Mouse (Mus musculus) common myeloid progenitor, adult 5-6 weeks (primary cell): Measurements from ENCODE around the gene Serpina3a. TPM values are rescaled to one million over a fixed set of nuclear protein-coding genes. Genes with fewer than 3 reads are reported as not detected.
"Not testable (repeated sequence)": the region's sequence is repeated elsewhere in the genome, so short reads cannot be mapped to it uniquely, and the experiment has no call there.

Experiments used
- ATAC-seq: replicated peaks from 2 replicates; pipeline ENCODE4 v1.8.0; 2016; ENCODE audit warnings: low read depth, mild to moderate bottlenecking, moderate TSS enrichment, inconsistent platforms; ENCODE audit not compliant: poor library complexity, severe bottlenecking
- total RNA-seq: library from RNA; stranded (forward); fragments of 200-1000, 187-1606 nt; gene quantifications from 2 replicates; pipeline ENCODE4 v1.2.3, GENCODE M21; 2017

The Serpina3a gene
- total RNA-seq = not detected in 2 replicates

DNA sequence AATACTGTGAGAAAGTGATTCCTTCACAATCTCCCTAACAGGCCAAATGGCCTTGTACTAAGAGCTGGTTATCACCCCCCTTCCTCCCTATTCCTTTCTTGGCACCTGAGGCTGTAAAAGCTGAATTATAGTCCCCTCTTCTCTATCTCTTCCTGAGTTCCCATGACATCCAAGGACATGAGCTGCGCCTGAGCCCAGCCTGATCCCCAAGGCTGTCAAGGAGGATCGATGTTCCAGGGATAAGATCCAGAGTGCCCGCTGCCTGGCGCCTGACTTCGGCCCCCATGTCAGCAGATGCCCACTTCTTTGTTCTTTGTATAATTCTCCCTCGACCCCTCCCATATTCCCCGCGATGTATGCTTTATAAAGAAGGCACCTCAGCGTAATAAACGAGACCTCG, at the start of gene Serpina3a:
Gene Serpina3a (plus strand): TSS at position 392 of the 400 bp plus-strand sequence.
- not testable (repeated sequence) for ATAC-seq

DNA sequence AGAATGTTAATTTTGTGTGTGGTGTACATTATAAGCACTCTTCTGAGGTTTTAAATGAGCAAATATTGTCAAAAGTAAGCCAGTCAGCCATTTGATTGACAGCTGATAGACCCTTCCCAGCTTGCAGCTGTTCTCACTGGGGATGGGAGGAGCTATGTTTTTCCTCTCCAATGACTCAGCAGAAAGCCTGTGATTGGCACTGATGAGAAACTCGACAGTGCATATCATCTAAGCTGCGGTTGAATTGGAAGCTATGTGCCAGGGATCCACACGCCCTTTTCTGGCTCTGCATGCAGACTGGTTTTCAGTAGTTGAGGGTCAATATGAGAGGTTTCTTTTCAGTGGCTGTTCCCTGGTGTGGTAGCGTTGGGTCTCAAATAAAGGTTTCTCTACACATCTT, 48.0 kb upstream of the Serpina3a start:
- no peak for ATAC-seq

- ATAC-seq = no peak
Measured at GRCm38 (mm10) chr12:104064996-104065395, 47.5 kb upstream of the Serpina3a start.

- ATAC-seq = peak; percentile 58
Measured at GRCm38 (mm10) chr12:104066241-104066640, 46.3 kb upstream of the Serpina3a start.

DNA sequence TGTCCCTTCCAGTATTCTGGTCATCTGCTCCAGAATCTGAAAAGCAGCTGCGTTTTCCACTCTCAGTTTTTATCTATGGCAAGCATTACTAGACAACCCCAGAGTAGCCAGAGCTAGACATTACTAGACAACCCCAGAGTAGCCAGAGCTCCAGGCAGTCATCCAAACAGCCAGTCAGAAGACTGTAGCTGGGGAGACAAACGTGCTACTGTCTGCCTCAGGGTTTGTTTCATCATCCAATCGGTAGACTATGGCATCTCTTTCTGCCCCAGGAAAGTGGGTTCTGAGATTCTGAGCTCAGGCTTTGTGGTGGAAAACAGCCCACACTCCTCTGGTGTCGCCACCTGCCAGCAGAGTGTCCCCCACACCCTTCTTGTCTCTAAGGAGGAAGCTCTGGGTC, 45.0 kb upstream of the Serpina3a start:
- ATAC-seq = peak; percentile 81

GRCm38 (mm10) chr12:104069620-104070019, 42.9 kb upstream of the Serpina3a start:
- peak; percentile 63 for ATAC-seq

- ATAC-seq = no peak
Measured at GRCm38 (mm10) chr12:104071708-104072107, 40.8 kb upstream of the Serpina3a start.

DNA sequence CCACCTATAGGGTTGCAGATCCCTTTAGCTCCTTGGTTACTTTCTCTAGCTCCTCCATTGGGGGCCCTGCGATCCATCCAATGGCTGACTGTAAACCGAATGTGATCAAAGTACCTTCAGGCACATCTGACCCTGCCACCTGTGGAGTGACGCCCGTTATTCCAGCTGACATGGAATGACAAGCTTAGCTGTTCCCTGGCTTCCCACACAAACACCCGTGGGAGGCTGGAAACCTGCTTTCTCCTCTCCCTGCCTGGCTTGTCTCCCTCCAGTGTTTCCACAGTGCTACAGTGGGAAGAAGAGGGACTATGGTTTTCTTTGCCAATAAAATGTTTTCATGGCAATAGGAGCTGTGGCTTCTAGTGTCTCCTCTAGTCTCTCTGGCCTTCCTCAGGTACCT, 40.2 kb upstream of the Serpina3a start:
- ATAC-seq = no peak

DNA sequence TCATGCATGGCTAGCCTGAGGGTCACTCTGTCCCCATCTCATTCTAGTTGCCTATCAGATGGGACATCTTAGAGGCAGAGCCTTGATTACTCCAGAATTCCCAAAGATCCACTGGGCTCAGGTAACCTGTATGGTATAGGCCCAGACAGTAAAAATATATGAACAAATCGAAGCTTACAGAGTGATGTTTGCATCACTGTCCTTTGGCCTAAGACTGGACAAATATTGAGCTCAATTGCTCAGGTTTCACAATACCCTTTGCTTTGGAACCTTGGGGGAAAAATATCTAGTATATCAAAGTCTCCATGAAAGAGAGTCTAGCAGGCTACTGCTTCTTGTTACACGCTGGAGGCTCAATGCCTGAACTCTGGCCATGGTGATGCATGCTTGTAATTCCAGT, 22.4 kb upstream of the Serpina3a start:
- no peak for ATAC-seq

GRCm38 (mm10) chr12:104091303-104091702, 21.2 kb upstream of the Serpina3a start:
- no peak for ATAC-seq

GRCm38 (mm10) chr12:104100768-104101167, 11.8 kb upstream of the Serpina3a start, which contains the start of gene Serpina5:
Gene Serpina5, plus strand, starts transcription at chr12:104101113.
- ATAC-seq = no peak

DNA sequence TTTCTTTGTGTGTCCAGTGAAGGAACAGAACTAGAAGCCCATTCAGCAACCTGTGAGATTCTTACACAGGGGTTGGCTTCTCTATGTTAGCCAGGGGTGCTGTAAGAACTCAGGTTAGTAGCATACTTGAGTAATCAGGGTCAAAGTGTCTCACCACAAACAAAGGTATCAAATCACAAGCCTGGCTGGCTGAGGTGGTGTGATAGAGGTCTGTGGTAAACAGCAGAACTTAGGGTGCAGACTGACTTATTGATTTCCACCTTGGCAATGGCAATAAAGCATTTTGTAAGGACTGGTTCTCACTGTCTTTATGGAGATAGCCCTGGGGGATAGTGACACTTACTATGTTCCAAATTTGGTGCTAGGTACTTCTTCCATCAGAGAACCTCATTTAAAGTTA, 6.7 kb upstream of the Serpina3a start:
- no peak for ATAC-seq

- no peak for ATAC-seq
Measured at GRCm38 (mm10) chr12:104106919-104107318, 5.6 kb upstream of the Serpina3a start.

- ATAC-seq = no peak
Measured at GRCm38 (mm10) chr12:104108507-104108906, 4.0 kb upstream of the Serpina3a start.

- ATAC-seq = no peak
Measured at GRCm38 (mm10) chr12:104114921-104115579, 2.5 kb downstream of the Serpina3a start.

- ATAC-seq = peak; percentile 74
Measured at GRCm38 (mm10) chr12:104123097-104123496, 10.6 kb downstream of the Serpina3a start.

DNA sequence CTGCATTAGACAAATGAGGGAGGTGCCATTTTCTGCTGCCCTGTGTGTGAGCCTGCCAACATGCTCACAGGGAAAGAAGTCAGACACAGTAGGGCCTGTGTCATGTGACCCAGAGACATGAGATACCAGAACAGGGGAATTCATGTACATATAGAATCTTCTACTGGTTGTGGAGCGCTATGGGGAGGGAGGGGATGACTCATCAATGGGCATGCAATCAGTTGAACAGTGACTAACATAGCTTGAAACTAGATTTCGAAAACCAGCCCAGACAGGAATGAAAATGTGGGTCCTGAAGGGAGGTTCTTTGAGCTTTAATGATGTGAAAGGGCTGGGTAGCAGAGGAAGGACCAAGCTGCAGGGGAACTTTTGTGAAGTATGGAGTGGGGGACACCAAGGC, 11.5 kb downstream of the Serpina3a start:
- ATAC-seq = no peak

DNA sequence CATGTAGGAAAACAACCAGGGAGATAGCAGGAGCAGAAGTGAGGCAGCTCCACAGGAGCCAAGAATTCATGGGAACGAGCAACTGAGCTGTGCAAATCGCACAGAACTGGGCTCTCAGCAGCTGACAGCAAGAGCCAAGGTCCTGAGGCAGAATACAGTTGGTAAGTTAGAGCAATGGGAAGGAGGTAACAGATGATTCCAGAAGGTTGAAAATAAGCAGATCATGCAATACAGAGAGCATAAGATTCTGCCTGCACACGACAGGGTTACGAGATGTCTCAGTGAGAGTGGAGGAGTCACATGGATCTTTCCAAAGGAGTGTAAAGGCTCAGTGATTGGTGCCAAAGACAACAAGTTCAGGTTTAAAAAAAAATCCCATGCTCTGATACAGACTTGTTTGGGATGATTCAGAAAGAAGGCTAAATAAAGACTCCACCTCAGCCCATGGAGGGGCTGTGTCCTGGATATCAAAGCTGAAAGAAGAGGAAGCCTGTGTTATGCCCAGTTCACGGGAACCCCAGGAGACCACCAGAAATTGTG, 12.6 kb downstream of the Serpina3a start:
- no peak for ATAC-seq

DNA sequence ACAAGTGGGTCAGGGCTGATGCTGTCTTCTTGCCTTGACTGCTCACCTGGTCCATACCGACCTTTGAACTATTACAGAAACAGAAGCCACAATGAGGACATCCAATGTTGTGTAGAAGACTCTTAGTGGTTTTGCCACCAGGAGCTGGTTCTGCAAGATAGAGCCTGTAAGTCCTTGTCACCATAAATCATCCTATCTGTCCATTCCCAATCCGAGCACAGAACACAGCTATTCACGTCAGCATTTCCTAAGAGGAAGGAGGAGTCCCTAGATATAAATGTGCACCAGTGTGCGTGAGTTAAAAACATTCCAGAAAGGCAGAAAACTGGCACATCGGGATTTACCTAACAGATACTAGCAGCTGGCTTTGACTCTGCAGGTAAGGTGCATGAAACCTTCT, 15.2 kb downstream of the Serpina3a start, which contains the start of gene Serpina3b:
Gene Serpina3b (plus strand): TSS at position 301 of the 400 bp plus-strand sequence.
- ATAC-seq = no peak; the same call in 1 of the 2 replicates

DNA sequence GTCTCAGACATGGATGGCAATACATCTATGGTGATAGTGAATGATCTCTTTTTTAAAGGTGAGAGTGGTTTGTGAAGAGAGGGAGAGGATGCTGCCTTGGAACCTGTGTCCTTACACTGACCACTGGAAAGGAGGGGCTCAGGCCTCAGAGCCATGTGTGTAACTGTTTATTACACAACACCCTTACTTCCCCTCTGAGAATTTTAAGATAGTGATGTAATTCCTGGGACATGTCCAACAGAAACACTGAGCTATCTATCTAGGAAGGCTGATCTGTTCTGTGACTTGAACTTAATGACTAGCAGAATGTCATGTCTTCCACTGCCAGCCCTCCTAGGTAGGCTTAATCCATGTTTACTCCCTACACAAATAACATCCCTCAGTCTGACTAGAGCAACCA, 18.5 kb downstream of the Serpina3a start:
- ATAC-seq = peak; percentile 77

GRCm38 (mm10) chr12:104138216-104138615, 25.7 kb downstream of the Serpina3a start:
- no peak for ATAC-seq
